Mouse (Mus musculus) MEL (cell line): ENCODE measurements around the gene Gm49318. TPM values are rescaled to one million over a fixed set of nuclear protein-coding genes. Genes with fewer than 3 reads are reported as not detected.

Experiments used
- DNase-seq: peaks from one replicate; pipeline ENCODE4 v3.0.0; 2011; ENCODE audit warnings: low read depth, low spot score
- H3K27ac ChIP-seq: 2 replicates; pipeline ENCODE4 v1.5.1; 2012; ENCODE audit warnings: low read depth, mild to moderate bottlenecking, control low read depth, low read length, moderate library complexity; ENCODE audit not compliant: control insufficient read depth
- H3K27me3 ChIP-seq, 2 experiments: fragments of 150-350 bp in 1 of 2; sonication (generic) in 1 of 2; 2 replicates each; pipeline ENCODE4 v1.6.1; 2012; ENCODE audit warnings: low read length in 2 of 2, mild to moderate bottlenecking in 2 of 2, improper control_type of control experiment in 1 of 2, moderate library complexity in 1 of 2; ENCODE audit not compliant: insufficient read depth in 2 of 2, control insufficient read depth in 1 of 2
- H3K36me3 ChIP-seq, 2 experiments: 2 replicates each; pipeline ENCODE4 v1.6.1; 2012 to 2014; ENCODE audit warnings: low read length in 2 of 2, improper control_type of control experiment in 1 of 2, inconsistent platforms in 1 of 2, mild to moderate bottlenecking in 1 of 2; ENCODE audit not compliant: insufficient read depth in 2 of 2, control insufficient read depth in 1 of 2
- H3K4me1 ChIP-seq, 2 experiments: fragments of 150-350 bp in 1 of 2; sonication (generic) in 1 of 2; 2 replicates each; pipeline ENCODE4 v1.6.1; 2012; ENCODE audit warnings: low read length in 2 of 2, improper control_type of control experiment in 1 of 2, mild to moderate bottlenecking in 1 of 2; ENCODE audit not compliant: insufficient read depth in 2 of 2, control insufficient read depth in 1 of 2
- H3K4me3 ChIP-seq, 2 experiments: fragments of 150-350 bp in 1 of 2; sonication (generic) in 1 of 2; 2 replicates each; pipeline ENCODE4 v1.5.1; 2012; ENCODE audit warnings: low read depth in 2 of 2, low read length in 2 of 2, mild to moderate bottlenecking in 2 of 2, moderate library complexity in 2 of 2, control low read depth in 1 of 2, improper control_type of control experiment in 1 of 2; ENCODE audit not compliant: control insufficient read depth in 1 of 2, insufficient read depth in 1 of 2
- H3K79me2 ChIP-seq: 2 replicates; pipeline ENCODE4 v1.6.1; 2012; ENCODE audit warnings: mild to moderate bottlenecking, low read length, moderate library complexity; ENCODE audit not compliant: control insufficient read depth, poor library complexity, insufficient read depth
- H3K9ac ChIP-seq: 2 replicates; pipeline ENCODE4 v1.6.1; 2012; ENCODE audit warnings: low read depth, mild to moderate bottlenecking, control low read depth, low read length, moderate library complexity; ENCODE audit not compliant: control insufficient read depth, poor library complexity, severe bottlenecking
- H3K9me3 ChIP-seq: fragments of 150-350 bp; sonication (generic); replicated peaks from 2 replicates; pipeline ENCODE4 v1.6.1; 2012; ENCODE audit warnings: mild to moderate bottlenecking, low read length, improper control_type of control experiment, moderate library complexity; ENCODE audit not compliant: insufficient read depth
- BHLHE40 ChIP-seq: IDR thresholded peaks from 2 replicates; pipeline ENCODE4 v1.6.1; 2012; ENCODE audit warnings: low read depth, mild to moderate bottlenecking, inconsistent platforms, low read length, improper control_type of control experiment, borderline replicate concordance
- CTCF ChIP-seq, 3 experiments: IDR thresholded peaks in 2 of 3; conservative IDR thresholded peaks in 1 of 3; 2 replicates each; pipeline ENCODE4 v1.5.1; 2011 to 2012; ENCODE audit warnings: low read length in 3 of 3, low read depth in 2 of 3, mild to moderate bottlenecking in 2 of 3, improper control_type of control experiment in 1 of 3, inconsistent platforms in 1 of 3, mixed read lengths in 1 of 3, moderate library complexity in 1 of 3; ENCODE audit not compliant: control insufficient read depth in 1 of 3, insufficient read depth in 1 of 3, poor library complexity in 1 of 3, severe bottlenecking in 1 of 3
- E2F4 ChIP-seq: IDR thresholded peaks from 2 replicates; pipeline ENCODE4 v1.6.1; 2011; ENCODE audit warnings: low read depth, low read length, improper control_type of control experiment, borderline replicate concordance
- EP300 ChIP-seq, 2 experiments: IDR thresholded peaks; 2 replicates each; pipeline ENCODE4 v1.6.1; 2011; ENCODE audit warnings: improper control_type of control experiment in 2 of 2, low read length in 2 of 2, low read depth in 1 of 2, mild to moderate bottlenecking in 1 of 2
- HCFC1 ChIP-seq: IDR thresholded peaks from 2 replicates; pipeline ENCODE4 v1.6.1; 2012; ENCODE audit warnings: low read depth, mild to moderate bottlenecking, inconsistent platforms, low read length, improper control_type of control experiment, moderate library complexity
- JUND ChIP-seq: IDR thresholded peaks from 2 replicates; pipeline ENCODE4 v1.6.1; 2011; ENCODE audit warnings: low read depth, mild to moderate bottlenecking, improper control_type of control experiment, low read length
- KAT2A ChIP-seq: conservative IDR thresholded peaks from 2 replicates; pipeline ENCODE4 v1.6.1; 2012; ENCODE audit warnings: low read depth, low read length, improper control_type of control experiment, inconsistent platforms
- MAFK ChIP-seq: IDR thresholded peaks from 2 replicates; pipeline ENCODE4 v1.6.1; 2011; ENCODE audit warnings: low read depth, mild to moderate bottlenecking, low read length, improper control_type of control experiment, borderline replicate concordance
- MAX ChIP-seq: IDR thresholded peaks from 2 replicates; pipeline ENCODE4 v1.6.1; 2011; ENCODE audit warnings: low read length, improper control_type of control experiment
- MAZ ChIP-seq: IDR thresholded peaks from 2 replicates; pipeline ENCODE4 v1.6.1; 2012; ENCODE audit warnings: low read depth, mild to moderate bottlenecking, inconsistent platforms, low read length, improper control_type of control experiment
- MEF2A ChIP-seq: IDR thresholded peaks from 2 replicates; pipeline ENCODE4 v1.6.1; 2014; ENCODE audit warnings: low read depth, mild to moderate bottlenecking, inconsistent platforms, low read length, improper control_type of control experiment; ENCODE audit not compliant: poor library complexity, insufficient replicate concordance, severe bottlenecking; ENCODE audit errors: extremely low read depth
- MYB ChIP-seq: IDR thresholded peaks from 2 replicates; pipeline ENCODE4 v1.6.1; 2011; ENCODE audit warnings: mild to moderate bottlenecking, low read depth, low read length, improper control_type of control experiment
- MYC ChIP-seq: IDR thresholded peaks from 2 replicates; pipeline ENCODE4 v1.6.1; 2011; ENCODE audit warnings: low read depth, mild to moderate bottlenecking, low read length, improper control_type of control experiment, moderate library complexity
- NELFE ChIP-seq: IDR thresholded peaks from 2 replicates; pipeline ENCODE4 v1.6.1; 2011; ENCODE audit warnings: low read depth, low read length, improper control_type of control experiment
- NRF1 ChIP-seq: IDR thresholded peaks from 2 replicates; pipeline ENCODE4 v1.6.1; 2014; ENCODE audit warnings: low read depth, mild to moderate bottlenecking, inconsistent platforms, low read length, improper control_type of control experiment, moderate library complexity; ENCODE audit not compliant: poor library complexity, insufficient read depth, severe bottlenecking
- POLR2A ChIP-seq, 2 experiments: IDR thresholded peaks; 2 replicates each; pipeline ENCODE4 v1.6.1; 2011 to 2012; ENCODE audit warnings: low read length in 2 of 2, mild to moderate bottlenecking in 2 of 2, control low read depth in 1 of 2, improper control_type of control experiment in 1 of 2, low read depth in 1 of 2, moderate library complexity in 1 of 2; ENCODE audit not compliant: control insufficient read depth in 1 of 2, insufficient read depth in 1 of 2, poor library complexity in 1 of 2
- POLR2AphosphoS2 ChIP-seq: IDR thresholded peaks from 2 replicates; pipeline ENCODE4 v1.6.1; 2011; ENCODE audit warnings: low read length, improper control_type of control experiment
- SIN3A ChIP-seq: IDR thresholded peaks from 2 replicates; pipeline ENCODE4 v1.6.1; 2012; ENCODE audit warnings: low read length, improper control_type of control experiment, inconsistent platforms
- SMC3 ChIP-seq: IDR thresholded peaks from 2 replicates; pipeline ENCODE4 v1.6.1; 2011; ENCODE audit warnings: low read depth, low read length, improper control_type of control experiment
- TAL1 ChIP-seq: IDR thresholded peaks from 2 replicates; pipeline ENCODE4 v1.6.1; 2012; ENCODE audit warnings: mild to moderate bottlenecking, inconsistent platforms, low read length, moderate library complexity, mixed read lengths
- TCF12 ChIP-seq: IDR thresholded peaks from 2 replicates; pipeline ENCODE4 v1.6.1; 2014; ENCODE audit warnings: low read depth, mild to moderate bottlenecking, inconsistent platforms, low read length, improper control_type of control experiment, moderate library complexity
- USF2 ChIP-seq, 2 experiments: IDR thresholded peaks; 2 replicates each; pipeline ENCODE4 v1.6.1; 2011 to 2012; ENCODE audit warnings: improper control_type of control experiment in 2 of 2, low read length in 2 of 2, borderline replicate concordance in 1 of 2, inconsistent platforms in 1 of 2, low read depth in 1 of 2, mild to moderate bottlenecking in 1 of 2; ENCODE audit not compliant: insufficient read depth in 1 of 2
- ZC3H11A ChIP-seq: IDR thresholded peaks from 2 replicates; pipeline ENCODE4 v1.6.1; 2012; ENCODE audit warnings: low read depth, mild to moderate bottlenecking, inconsistent platforms, low read length, improper control_type of control experiment
- ZKSCAN1 ChIP-seq: IDR thresholded peaks from 2 replicates; pipeline ENCODE4 v1.6.1; 2012; ENCODE audit warnings: low read depth, mild to moderate bottlenecking, inconsistent platforms, low read length, improper control_type of control experiment, moderate library complexity
- polyA plus RNA-seq, 2 experiments: library from polyadenylated mRNA; stranded (reverse) in 1 of 2; unstranded in 1 of 2; fragments of >175 nt in 1 of 2; fragments of >200 nt in 1 of 2; gene quantifications; 2 replicates each; pipeline versions ENCODE4 v1.2.1 to v1.2.4; 2012; ENCODE audit warnings: low replicate concordance in 2 of 2, low read depth in 1 of 2; ENCODE audit not compliant: insufficient read length in 2 of 2, insufficient read depth in 1 of 2, missing spikeins in 1 of 2
- total RNA-seq: library from RNA; depleted of rRNA; stranded (reverse); fragments of 300-350 nt; gene quantifications from 2 replicates; pipeline ENCODE4 v1.2.3, GENCODE M21; 2012

Gene Gm49318
- total and polyA plus RNA-seq, 3 experiments = not detected

- Histone ChIP-seq H3K9ac (no peak overlapping the region), H3K27ac (no peak overlapping the region), H3K79me2 (no peaks in the 10 kb centered on the region), H3K27me3 (no peaks in the 10 kb centered on the region), H3K4me1 (no peaks in the 10 kb centered on the region), H3K4me3 (no peak overlapping the region), H3K36me3 (peaks cover 0 to 2% of the 10 kb centered on the region in 2 experiments; a peak in 1 of 4 replicates), H3K9me3 (no peaks in the 10 kb centered on the region)
- TF ChIP-seq USF2 (IDR thresholded peaks at IDR 0.05; ENCODE audit: borderline replicate concordance in 1 of 2, insufficient read depth in 1 of 2, low read depth in 1 of 2, low read length in 2 of 2) = no peak
- no peak for TF ChIP-seq NELFE
- no peak for TF ChIP-seq MAX
- no peak for TF ChIP-seq MAFK
- TF ChIP-seq E2F4 = no peak
- no peak for TF ChIP-seq POLR2A (IDR thresholded peaks at IDR 0.05; ENCODE audit: control insufficient read depth in 1 of 2, insufficient read depth in 1 of 2, low read depth in 1 of 2, low read length in 2 of 2, poor library complexity in 1 of 2)
- peak; percentile 73 for TF ChIP-seq POLR2AphosphoS2
- TF ChIP-seq BHLHE40 = no peak
- no peak for TF ChIP-seq MYB
- TF ChIP-seq NRF1 = no peak
- no peak for TF ChIP-seq HCFC1
- TF ChIP-seq MYC = no peak
- TF ChIP-seq SMC3 = peak; percentile 22; the same call in 1 of the 2 replicates
- TF ChIP-seq ZKSCAN1 = peak; percentile 56; the same call in 1 of the 2 replicates
- DNase-seq = no peak
These were observed 16.5 kb downstream of the Gm49318 start for GRCm38 (mm10) chr9:22054411-22055076.

GRCm38 (mm10) chr9:22053657-22054056 lies 17.4 kb downstream of the Gm49318 start:
- H3K4me1 ChIP-seq = no peaks in the 10 kb centered on the region
- TF ChIP-seq NELFE (no peak), ZC3H11A (no peak), KAT2A (no peak), TCF12 (no peak), TAL1 (no peak), MYC (no peak), CTCF (IDR thresholded peaks at IDR 0.05 in 2 of 3, conservative IDR thresholded peaks at IDR 0.05 in 1 of 3; ENCODE audit: control insufficient read depth in 1 of 3, insufficient read depth in 1 of 3, low read depth in 2 of 3, low read length in 3 of 3, poor library complexity in 1 of 3, severe bottlenecking in 1 of 3) (no peak), MEF2A (no peak), SIN3A (peak; percentile 54; the same call in 1 of the 2 replicates), USF2 (IDR thresholded peaks at IDR 0.05; ENCODE audit: borderline replicate concordance in 1 of 2, insufficient read depth in 1 of 2, low read depth in 1 of 2, low read length in 2 of 2) (no peak), EP300 (IDR thresholded peaks at IDR 0.05; ENCODE audit: low read depth in 1 of 2, low read length in 2 of 2) (no peak), SMC3 (peak; percentile 12; the same call in 1 of the 2 replicates), MAFK (no peak), MAZ (no peak), JUND (no peak), NRF1 (no peak)
- TF ChIP-seq, all 39 proteins: peak for 2
- no peak overlapping the region for H3K4me3 ChIP-seq
- peaks cover 0 to 2% of the 10 kb centered on the region in 2 experiments; a peak in 1 of 4 replicates for H3K36me3 ChIP-seq
- DNase-seq = no peak
- no peaks in the 10 kb centered on the region for H3K79me2 ChIP-seq
- H3K27ac ChIP-seq = no peak overlapping the region
- no peak overlapping the region for H3K9ac ChIP-seq
- no peaks in the 10 kb centered on the region for H3K27me3 ChIP-seq
- no peaks in the 10 kb centered on the region for H3K9me3 ChIP-seq
